Mouse (Mus musculus) layer of hippocampus, adult 2 months (tissue): Measurements from ENCODE around the gene Pabpn1. TPM values are rescaled to one million over a fixed set of nuclear protein-coding genes. Genes with fewer than 3 reads are reported as not detected.

Experiments
- DNase-seq, 2 experiments: peaks; one replicate each; pipeline ENCODE4 v3.0.0; 2022; ENCODE audit warnings: low spot score in 2 of 2
- H3K27ac ChIP-seq: fragments of 200-600 bp; 2 replicates; pipeline ENCODE4 v1.8.1; 2022
- H3K4me3 ChIP-seq: fragments of 200-600 bp; 2 replicates; pipeline ENCODE4 v1.8.1; 2022; ENCODE audit warnings: mild to moderate bottlenecking
- CTCF ChIP-seq: fragments of 200-600 bp; conservative IDR thresholded peaks from 2 replicates; pipeline ENCODE4 v1.8.1; 2022; ENCODE audit warnings: antibody characterized with exemption, mild to moderate bottlenecking, moderate library complexity
- total RNA-seq, 2 experiments: library from RNA; stranded (reverse); gene quantifications; 2 replicates each; pipeline ENCODE4 v1.2.3; 2021

The Pabpn1 gene
- total RNA-seq, 2 experiments from 2014 or later: 271 to 305 TPM

GRCm38 (mm10) chr14:54929801-54930200 lies 37.5 kb downstream of the Pabpn1 start:
- no peak for TF ChIP-seq CTCF
- no peak overlapping the region for H3K4me3 ChIP-seq
- DNase-seq: no peak
- H3K27ac ChIP-seq: no peak overlapping the region

DNA sequence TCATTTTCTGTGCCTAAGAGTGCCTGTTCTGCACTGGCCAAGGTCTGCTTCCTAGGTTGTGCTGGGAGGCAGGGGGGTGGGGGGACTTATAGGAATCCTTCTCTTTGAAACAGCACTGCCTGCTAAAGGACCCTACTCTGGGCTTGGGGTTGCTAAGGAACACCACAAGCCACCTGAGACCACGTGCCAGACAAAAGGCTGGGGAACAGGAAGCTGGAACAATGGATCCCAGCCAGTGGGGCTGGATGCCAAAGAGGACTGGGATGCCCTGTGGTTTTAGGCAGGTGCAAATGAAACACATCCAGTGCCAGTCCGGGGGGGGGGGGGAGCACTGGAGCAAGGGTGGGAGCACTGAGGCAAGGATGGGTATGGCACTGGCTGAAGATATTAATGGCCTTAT lies 38.1 kb downstream of the Pabpn1 start:
- TF ChIP-seq CTCF: no peak
- no peak overlapping the region for H3K27ac ChIP-seq
- H3K4me3 ChIP-seq: no peak overlapping the region
- DNase-seq: no peak

DNA sequence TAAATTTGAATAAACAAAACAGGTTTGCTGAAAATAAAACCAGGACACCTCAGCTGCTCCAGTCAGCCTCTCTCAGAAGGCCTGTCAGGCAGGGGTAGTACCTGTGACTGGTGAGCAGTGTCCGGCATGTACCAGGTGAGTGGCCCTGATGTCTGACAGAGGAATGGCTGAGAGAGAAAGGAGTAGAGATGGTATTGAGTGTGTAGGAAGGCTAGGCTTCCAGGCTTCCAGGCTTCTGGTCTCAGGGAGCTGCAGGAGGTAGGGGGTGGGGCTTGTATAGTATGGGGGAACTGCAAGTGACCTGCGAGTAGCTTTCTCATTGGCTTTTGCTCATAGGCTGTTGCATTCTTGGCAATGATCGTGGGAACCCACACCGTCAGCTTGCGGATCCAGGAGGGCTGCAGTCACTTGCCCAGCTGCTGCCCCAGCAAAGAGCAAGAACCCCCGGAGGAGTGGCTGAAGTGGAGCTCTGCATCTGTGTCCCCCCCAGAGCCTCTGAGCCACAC lies 40.4 kb downstream of the Pabpn1 start, which contains the start of gene Il25:
Gene Il25 (plus strand): TSS at position 51 of the 506 bp plus-strand sequence.
- Histone ChIP-seq H3K27ac (no peak within 1 kb of the TSS), H3K4me3 (no peak within 1 kb of the TSS)
- no peak for DNase-seq
- TF ChIP-seq CTCF: no peak

DNA sequence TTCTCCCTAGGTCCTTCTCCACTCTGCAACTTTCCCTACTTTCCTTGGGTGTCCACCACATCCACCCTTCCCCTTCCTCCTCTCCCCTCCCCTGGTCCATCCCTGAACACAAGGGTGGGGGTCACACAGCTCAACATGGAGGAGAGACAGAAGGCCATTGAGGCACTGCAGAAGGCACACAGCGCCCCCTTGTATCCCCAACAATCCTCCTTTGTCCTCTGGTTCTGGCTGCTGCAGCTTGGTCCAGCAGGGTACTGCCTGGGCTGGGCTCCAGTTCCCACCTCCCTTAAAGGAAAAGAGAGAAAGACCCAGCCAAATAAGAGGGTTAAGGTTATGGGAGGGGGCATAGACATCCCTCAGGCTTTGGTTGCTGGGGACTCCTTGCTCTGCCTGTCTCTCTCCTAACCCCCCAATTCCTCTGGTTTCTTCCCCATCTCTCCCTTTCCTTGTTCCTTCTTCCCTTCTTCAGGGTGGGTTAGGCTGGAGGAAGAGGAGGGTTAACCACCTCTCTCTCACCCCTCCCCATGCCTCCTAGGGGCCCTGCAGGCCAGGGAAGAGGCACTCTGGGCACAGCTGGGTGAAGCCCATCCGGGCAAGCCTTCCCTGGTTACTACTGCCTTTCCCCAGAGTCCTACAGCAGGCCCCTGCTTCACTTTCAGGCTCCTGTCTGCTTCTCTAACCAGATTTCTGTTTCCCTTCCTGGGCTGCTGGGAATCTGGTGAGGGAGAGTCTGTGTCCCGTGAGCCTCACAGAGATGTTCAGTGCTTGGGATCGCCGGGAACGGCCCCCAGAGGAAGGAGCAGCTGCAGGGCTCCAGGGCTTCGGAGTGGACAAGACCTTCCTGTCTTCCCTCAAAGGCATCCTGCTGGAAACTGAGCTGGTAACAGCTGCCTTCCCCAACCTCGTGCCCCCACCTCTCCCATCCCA lies 43.9 kb downstream of the Pabpn1 start, which contains the start of gene Cmtm5:
Gene Cmtm5 (plus strand): TSS at position 358 of the 927 bp plus-strand sequence.
- DNase-seq: peak; percentile 64 to 88
- H3K27ac ChIP-seq: peak within 1 kb of the TSS; percentile 95
- peak within 1 kb of the TSS; percentile 53 for H3K4me3 ChIP-seq
- TF ChIP-seq CTCF: peak; percentile 64

- no peak for TF ChIP-seq CTCF
- Histone ChIP-seq H3K27ac (peak overlapping the region; percentile 95), H3K4me3 (peak overlapping the region; percentile 53)
- DNase-seq: no peak
These were observed 44.5 kb downstream of the Pabpn1 start for GRCm38 (mm10) chr14:54936831-54937160.

DNA sequence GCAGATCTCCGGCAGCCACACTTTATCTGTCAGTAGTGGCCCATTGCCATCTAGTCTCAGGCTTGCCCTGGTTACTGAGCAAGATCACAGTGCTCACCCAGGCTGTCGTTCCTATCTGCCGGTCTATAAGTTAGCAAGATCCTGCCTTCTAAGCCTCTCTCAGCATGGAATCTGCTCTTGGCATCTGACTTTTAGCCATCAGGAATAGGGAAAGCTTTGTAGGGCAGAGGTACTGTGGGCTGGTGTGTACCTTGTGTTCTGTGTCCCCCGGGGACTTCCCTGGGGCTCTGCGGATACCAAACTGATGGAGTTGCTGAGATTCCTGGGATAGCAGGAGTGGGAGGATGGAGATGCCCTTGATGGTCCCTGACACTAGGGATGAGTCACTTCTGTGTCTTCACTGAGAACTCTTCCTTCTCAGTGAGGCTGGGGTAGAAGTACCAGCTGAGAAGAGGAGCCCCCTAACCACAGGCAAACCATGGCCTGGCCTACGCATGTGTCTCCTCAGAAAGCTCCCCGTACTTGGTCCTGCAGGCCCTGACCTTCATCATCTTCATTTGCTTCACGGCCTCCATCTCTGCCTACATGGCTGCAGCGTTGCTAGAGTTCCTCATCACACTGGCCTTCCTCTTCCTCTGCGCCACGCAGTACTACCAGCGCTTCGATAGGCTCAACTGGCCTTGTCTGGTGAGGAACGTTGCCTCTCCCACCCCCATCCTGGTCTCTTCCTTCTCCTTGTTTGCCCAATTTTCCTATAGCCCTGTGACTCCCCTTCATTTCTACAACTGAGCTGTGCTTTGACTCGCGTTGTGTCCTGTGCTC lies 45.3 kb downstream of the Pabpn1 start:
- TF ChIP-seq CTCF: no peak
- peak overlapping the region; percentile 80 for H3K27ac ChIP-seq
- no peak for DNase-seq
- H3K4me3 ChIP-seq: peak overlapping the region; percentile 51

DNA sequence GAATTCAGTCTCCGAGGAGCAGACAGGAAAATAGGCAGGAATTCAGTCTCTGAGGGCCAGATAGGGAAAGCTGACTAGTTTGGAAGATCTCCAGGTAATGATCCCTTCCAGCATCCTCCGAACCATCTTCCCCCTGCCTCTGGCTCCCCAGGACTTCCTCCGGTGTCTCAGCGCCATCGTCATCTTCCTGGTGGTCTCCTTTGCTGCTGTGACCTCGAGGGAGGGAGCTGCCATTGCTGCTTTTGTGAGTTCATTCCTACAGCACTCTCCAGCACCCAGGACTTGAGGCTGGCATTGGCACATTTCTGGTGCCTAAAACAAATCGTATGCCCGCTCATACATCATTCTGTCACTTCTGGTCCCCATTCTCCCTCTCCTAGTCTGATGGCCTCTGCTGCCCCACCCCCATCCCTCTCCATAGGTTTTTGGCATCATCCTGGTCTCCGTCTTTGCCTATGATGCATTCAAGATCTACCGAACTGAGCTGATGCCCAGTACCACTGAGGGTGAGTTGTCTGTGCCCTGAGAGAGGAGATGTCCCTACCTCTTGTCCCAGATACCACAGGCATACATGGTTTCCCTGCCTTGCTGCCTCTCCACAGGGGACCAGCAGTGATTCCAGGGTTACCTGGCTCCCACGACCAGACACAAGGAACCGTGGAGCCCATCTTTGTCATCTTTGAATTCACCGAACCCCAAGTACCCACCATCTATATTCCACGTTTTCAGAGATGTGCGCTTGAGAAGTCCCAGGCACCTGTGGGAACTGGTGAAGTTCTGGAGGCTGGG lies 46.3 kb downstream of the Pabpn1 start:
- no peak for TF ChIP-seq CTCF
- H3K4me3 ChIP-seq: no peak overlapping the region; the same call in 1 of the 2 replicates
- DNase-seq: no peak

DNA sequence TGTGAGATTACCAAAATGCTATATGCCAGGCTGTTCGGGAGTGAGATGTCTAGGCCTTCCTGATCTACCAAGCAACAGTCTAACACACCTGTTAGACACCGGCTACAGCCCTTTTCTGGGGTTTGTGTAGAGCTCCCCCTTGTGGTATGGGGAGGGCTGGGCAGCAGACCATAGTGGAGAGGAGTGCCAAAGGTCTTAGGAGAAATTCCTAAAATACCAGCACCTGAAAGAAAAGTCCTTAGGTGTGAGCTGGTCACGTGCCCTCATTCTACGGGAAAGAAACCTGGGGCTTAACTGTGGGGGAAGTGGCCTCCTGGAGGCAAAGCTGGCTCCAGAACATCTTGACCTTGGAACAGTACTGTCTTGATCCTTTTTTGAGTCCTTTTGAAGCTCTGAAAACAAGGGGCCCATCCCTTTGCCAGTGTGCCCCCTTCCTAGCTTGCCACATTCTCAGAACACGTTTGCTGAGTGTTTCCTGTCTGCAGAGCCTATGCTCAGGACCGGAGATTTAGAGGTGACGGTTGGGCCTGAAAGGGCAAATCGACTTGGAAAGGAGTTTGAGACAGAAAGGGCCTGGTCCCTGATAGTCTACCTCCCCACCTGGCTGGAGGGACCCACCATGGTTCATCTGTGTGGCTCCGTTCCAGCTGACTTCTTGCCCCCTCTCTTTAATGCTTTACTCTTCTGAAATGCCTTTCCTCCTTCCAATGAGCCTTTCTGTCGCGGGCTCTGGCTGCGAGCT lies 47.3 kb downstream of the Pabpn1 start:
- TF ChIP-seq CTCF: peak; percentile 94
- Histone ChIP-seq H3K4me3 (no peak overlapping the region), H3K27ac (no peak overlapping the region)
- DNase-seq: peak; percentile 54 to 77

More for the DNA sequence above, 46.3 kb downstream of the Pabpn1 start:
- H3K27ac ChIP-seq: peak overlapping the region; percentile 80; the same call in 1 of the 2 replicates

- no peak overlapping the region for H3K27ac ChIP-seq
- no peak for DNase-seq
- no peak for TF ChIP-seq CTCF
- no peak overlapping the region for H3K4me3 ChIP-seq
These were observed 47.9 kb downstream of the Pabpn1 start for GRCm38 (mm10) chr14:54940176-54940530.

- no peak for TF ChIP-seq CTCF
These were observed 49.0 kb downstream of the Pabpn1 start for GRCm38 (mm10) chr14:54941024-54941978.

GRCm38 (mm10) chr14:54942479-54942878 lies 50.2 kb downstream of the Pabpn1 start:
- Histone ChIP-seq H3K4me3 (no peak overlapping the region), H3K27ac (no peak overlapping the region)
- TF ChIP-seq CTCF: no peak
- DNase-seq: no peak

More at GRCm38 (mm10) chr14:54941024-54941978, 49.0 kb downstream of the Pabpn1 start:
- no peak overlapping the region for H3K27ac ChIP-seq
- H3K4me3 ChIP-seq: no peak overlapping the region
- no peak for DNase-seq
